Mouse (Mus musculus): ENCODE data around the gene 1810024B03Rik.
"Not testable (repeated sequence)": the region's sequence is repeated elsewhere in the genome, so short reads cannot be mapped to it uniquely, and the experiment has no call there.

Gene 1810024B03Rik

DNA sequence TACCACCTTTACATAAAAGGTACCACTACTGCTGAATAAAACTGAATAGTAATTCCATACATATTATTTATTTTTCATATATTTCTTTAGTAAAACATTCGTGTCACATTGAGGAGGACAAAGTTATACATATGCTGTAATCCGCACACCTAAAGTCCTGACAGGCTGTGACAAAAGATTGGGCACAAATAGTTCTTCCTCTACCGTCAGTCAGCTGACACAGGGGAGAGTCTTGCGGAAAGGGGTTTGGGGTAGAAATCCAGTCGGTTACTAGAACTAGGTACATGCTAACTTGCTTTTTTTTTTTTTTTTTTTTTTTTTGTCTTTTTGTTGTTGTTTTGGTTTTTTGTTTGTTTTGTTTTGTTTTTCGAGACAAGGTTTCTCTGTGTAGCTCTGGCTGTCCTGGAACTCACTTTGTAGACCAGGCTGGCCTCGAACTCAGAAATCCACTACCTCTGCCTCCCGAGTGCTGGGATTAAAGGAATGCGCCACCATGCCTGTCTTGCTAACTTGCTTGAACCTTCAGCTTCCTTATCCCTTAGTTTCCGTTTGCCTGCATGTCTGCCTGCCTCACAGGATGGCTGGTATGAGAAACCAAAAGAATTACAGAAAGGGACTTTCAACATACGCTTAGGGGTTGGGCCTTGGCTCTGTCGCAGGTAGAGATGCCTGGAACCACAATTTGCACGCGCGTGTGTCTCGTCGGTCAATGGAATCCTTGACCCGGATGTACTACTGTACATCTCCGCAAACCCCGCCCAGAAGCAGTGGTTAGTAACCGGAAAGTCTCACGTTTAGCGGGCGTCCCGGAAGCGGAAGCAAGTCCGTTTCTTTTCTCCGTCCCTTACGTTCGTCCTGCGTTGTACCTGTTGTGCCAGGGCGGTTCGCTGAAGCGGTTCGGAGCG lies at the start of gene 1810024B03Rik, which contains the start of gene Snrnp200:
Gene 1810024B03Rik (minus strand): TSS at position 734 of the 905 bp plus-strand sequence.
Gene Snrnp200 (plus strand): TSS at position 840 of the 905 bp plus-strand sequence.
- peak; percentile 99 for DNase-seq (ENCODE audit: low read depth, low spot score)

DNA sequence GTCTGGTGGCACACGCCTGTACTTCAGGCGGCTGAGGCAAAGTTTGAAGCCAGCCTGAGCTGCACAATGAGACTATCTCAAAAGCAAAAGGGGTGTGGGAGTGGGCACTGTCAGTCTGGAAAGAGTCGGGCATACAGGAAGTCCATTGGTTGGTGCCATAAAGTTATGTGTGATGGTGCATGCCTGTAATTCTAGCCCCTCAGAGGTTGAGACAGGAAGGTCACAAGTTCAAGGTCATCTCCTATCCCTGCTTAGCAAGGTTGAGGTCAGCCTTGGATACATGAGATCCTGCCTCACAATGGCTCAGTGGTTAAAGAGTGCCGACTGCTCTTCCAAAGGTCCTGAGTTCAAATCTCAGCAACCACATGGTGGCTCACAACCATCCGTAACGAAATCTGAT lies 47.2 kb upstream of the 1810024B03Rik start:
- DNase-seq (ENCODE audit: low read depth, low spot score), result peak; percentile 46

DNA sequence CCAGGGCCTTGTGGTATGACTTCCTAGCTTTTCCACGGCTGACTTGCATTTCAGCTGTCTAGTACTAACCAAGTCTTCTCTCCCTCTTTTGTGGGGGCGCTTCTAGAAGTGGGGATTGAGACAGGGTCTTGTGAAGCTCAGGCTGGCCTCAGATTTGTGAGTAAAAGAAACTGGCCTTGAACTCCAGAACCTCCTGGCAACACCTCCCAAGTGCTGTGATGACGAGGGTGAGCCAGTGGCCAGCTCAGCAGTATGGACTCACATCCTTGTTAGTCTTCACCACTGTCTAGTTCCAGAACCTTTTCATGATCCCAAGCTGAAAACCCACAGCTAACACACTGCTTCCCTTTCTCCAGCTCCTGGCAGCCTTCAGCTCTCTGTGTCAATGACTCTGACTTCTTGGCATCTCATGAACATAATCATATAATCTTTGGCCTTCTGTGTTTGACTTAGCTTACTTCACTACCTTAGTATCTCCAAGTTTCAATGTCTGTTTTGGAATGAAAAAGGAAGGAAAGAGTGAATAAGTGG lies 46.6 kb upstream of the 1810024B03Rik start:
- DNase-seq (ENCODE audit: low read depth, low spot score), result no peak

DNA sequence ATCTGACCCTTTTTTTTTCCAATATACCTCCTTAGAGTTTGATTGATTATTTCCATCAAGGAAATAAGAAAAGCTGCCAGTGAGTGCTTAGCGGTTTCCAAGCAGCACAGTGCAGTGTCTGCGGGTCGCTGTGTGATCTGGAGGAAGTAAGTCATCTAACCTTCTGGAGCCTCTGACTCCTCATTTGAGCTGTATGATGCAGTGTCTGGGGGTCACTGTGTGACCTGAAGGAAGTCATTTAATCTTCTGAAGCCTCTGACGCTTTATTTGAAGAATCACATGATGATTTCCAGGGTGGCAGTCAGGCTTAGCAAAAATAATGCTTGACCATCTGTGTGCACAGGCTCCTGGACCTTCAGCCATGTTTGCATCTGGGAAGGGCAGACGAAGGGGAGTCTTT lies 44.7 kb upstream of the 1810024B03Rik start:
- no peak for DNase-seq (ENCODE audit: low read depth, low spot score)

DNA sequence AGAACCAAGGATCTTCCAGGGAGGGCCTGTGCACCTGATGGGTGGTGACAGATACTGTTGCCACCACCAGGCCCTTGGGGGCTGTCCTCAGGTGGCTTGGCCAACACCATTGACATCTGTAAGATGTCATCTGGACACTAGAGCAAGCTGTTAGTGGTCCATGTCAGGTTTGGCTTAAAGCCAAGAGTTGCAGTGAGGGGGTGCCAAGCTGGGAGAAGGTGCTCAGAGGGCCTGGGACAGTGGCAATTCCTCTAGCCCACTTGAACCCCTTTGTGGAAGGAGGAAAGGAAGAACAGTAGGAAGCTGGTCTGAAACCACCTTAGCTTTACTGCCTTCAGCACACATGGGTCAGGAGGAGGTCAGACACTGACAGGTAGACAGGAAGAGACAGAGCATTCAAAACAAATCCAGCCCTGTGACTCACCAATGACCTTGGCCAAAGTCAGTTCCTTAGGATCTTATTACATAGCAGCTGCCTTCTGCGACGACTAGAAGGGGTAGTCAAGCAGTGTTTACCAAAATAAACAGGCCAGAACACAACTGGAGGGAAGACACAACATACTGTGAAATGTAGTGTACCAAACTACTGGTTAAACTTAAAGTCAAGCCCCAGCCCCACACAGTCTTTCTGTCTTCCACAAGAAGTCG lies 43.9 kb upstream of the 1810024B03Rik start:
- DNase-seq (ENCODE audit: low read depth, low spot score), result peak; percentile 34

DNA sequence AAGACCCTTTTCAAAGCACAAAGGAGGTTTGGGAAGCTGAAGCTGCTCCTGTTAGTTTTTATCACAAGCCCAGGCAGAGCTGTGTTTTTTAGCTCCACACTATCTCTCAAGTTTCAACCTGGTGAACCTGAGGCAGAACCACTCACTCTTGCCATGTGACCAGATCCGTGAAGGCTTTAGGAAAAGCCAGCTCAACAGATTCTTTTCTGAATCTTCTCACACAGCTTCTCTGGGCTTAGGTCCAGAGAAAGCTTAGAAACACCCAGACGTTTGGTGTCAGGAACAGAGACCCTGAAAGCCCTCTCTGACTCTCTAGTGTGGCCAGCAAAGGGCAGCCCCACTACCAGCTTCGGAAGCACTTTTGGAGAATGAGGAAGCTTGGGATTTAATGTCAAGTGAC lies 43.4 kb upstream of the 1810024B03Rik start:
- DNase-seq (ENCODE audit: low read depth, low spot score), result no peak

DNA sequence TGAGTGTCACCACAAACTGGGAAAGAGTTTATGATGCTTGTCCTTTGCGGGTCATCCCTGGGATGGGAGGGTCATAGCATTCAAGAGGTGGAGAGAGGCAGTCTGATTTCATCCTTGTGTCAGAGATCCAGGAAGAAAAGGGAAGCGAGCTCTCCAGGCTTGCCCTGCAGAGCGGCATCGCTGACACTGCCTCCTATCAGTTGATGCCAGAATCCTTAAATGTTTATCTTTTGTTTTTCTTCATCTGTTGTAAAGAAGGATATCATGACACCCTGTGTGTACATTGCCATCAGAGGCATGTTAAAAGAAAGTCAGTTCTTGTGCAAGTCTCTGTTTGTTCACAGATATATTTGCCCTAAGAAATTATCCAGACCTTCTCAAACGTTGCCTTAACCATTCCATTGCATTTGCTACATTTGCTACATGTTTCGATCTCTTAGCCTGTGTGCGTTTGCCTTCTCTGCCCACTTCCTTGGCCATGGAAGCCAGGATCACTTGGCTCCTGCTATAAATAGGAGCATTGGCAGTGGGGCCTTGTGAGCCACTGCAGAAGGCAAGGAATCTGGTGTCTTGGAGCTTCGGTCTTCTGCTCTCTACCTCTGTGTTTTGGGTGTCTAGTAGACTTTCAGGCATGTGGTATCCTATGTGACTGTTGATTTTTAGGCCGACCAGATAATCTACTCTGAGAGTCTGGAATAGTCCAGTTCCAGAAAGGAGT lies 42.4 kb upstream of the 1810024B03Rik start:
- no peak for DNase-seq (ENCODE audit: low read depth, low spot score)

DNA sequence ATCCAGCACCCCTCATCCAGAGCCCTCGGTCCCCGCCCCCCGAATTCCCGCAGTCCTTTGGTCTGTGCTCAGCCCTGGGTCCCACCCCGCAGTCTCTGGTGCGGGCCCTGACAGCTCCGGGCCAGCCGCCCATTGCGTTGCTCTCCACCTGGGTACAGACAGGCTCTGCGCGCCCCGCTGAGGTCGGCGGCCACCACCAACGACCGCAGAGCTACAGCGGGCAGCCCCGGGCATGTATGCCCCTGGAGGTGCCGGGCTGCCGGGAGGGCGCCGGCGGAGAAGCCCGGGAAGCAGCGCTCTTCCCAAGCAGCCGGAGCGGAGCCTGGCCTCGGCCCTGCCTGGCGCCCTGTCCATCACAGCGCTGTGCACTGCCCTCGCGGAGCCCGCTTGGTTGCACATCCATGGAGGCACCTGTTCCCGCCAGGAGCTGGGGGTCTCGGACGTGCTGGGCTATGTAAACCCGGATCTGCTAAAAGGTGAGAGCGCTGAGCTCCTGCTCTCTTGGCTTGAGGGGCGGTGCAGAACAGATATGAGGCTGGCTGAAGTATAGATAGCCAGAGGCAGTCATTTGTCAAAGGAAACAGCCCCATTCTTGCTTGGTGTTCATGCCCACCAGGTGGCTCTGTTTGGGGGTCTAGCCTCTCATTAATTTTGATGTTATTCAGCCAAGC lies 40.4 kb upstream of the 1810024B03Rik start:
- peak; percentile 46 for DNase-seq (ENCODE audit: low read depth, low spot score)

DNA sequence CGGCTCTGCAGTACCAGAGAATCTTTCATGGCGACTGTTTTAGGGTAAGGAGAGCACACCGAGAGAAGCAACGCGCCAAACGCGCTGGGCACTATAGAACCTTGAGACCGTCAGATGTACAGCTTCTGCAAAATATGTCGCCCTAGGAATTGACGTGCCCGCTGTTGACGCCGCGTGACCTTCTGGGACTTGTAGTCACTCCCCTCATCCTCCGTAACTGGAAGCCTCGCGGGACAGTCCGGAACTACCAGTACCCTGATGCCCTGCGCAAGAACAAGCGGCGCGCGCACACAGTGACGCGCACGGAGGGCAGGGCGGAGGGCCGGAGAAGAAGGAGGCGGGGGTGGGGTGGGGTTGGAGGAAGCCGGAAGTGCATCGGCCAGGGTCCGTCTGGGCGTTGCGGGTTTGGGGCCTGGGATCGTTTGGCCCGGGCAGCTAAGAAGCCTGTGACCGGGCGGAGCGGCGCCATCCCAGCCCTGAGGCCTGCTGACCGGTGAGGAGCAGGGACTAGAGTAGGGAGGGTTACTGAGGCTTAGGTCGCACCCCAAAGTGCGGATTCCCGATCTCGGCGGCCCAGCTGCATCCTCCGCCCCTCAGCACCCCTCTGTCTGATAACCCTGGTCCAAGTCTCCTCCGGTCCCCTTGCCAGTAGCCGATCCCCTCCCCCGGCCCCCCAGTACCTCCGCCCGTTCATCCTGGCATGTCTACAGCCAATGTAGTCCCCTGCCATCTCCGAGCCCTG lies 39.7 kb upstream of the 1810024B03Rik start, which contains the start of the genes Ciao1 and Tmem127:
Gene Ciao1 (minus strand): TSS at position 225 of the 742 bp plus-strand sequence.
Gene Tmem127 (plus strand): TSS at position 317 of the 742 bp plus-strand sequence.
- peak; percentile 100 for DNase-seq (ENCODE audit: low read depth, low spot score)

DNA sequence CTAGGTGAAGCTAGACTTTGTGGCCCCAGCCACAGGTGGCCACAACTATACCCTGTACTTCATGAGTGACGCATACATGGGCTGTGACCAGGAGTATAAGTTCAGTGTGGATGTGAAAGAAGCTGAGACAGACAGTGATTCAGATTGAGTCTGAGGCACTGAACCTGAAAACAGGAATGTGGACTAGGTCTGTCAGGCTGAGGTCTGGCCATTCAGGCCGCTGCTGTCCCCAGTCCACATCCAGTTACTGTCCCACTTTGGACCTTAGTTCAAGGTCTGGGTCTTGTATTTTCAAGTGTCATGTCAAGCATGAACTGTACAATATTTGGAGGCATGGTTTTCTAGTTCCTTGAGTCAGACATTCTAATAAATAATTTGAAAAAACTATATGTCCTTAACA lies 32.0 kb upstream of the 1810024B03Rik start:
- DNase-seq (ENCODE audit: low read depth, low spot score), result no peak

DNA sequence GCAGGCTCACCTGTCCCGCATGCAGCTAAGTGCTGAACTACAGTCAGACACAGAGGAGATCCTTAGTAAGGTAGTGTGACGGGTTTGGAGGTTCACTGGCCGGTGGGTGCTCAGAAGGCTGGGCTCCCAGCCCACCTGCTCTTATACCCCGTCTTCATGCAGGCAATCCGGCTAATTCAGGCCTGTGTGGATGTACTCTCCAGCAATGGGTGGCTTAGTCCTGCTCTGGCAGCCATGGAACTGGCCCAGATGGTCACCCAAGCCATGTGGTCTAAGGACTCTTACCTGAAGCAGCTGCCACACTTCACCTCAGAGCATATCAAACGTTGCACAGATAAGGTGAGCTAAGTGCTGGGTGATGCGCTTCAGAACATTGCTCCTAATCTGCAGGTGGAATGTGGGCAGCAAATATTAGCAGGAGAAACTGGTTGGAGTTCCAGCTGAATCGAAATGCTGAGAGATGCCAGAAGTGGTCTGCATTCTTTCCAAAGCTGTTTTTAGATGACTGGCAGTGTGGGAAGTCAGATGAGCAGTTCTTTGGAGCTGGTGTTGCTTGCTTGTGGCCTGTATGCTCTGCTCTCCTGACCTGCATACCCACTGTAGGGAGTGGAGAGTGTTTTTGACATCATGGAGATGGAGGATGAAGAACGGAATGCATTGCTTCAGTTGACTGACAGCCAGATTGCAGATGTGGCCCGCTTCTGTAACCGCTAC lies 30.0 kb upstream of the 1810024B03Rik start:
- DNase-seq (ENCODE audit: low read depth, low spot score), result no peak

DNA sequence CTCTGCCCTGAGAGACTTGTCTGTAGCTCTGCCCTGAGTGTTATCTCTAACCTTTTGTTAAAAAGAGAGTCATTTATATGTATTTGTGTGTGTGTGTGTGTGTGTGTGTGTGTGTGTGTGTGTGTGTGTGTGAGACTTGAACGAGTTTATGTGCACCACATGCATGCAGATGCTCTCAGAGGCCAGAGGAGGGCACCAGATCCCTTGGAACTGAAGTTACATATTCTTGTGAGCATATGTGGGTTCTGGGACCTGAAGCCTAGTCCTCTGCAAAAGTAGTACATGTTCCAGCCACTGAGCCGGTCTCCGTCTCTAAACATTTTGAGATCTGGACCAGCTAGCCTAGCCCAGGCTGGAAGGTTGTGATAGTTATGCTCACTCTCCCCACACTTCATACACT lies 17.2 kb upstream of the 1810024B03Rik start:
- DNase-seq (ENCODE audit: low read depth, low spot score), result peak; percentile 63

DNA sequence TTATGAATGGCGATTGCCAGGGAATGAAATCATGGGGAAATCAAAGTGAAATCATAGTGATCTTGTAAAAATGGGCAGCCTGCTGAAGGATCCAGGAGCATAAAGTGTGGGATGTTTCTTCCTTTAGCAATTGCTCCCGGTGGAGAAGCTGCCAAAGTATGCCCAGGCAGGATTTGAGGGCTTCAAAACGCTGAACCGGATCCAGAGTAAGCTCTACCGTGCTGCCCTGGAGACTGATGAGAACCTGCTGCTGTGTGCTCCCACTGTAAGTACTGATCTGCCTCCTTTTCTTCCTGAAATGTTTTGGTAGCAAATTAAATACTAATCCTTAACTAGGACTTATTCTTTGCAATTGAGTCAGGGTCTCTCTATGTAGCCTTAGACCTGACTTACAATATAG lies 9.7 kb upstream of the 1810024B03Rik start:
- DNase-seq (ENCODE audit: low read depth, low spot score), result no peak

DNA sequence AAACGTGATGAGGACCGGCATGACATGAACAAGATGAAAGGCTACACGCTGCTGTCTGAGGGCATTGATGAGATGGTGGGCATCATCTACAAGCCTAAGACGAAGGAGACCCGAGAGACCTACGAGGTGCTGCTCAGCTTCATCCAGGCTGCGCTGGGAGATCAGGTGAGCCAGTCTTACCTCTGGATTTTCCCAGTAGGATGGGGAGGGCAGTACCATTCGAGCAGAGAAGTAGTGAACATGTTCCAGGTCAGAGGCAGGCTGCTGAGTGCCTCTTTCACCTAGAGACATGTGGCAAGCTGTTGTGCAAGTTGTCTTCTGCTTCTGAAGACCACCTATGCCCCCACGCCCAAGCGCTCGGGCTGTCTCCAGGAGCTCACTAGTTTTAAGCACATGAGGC lies 2.6 kb upstream of the 1810024B03Rik start:
- no peak for DNase-seq (ENCODE audit: low read depth, low spot score)

DNA sequence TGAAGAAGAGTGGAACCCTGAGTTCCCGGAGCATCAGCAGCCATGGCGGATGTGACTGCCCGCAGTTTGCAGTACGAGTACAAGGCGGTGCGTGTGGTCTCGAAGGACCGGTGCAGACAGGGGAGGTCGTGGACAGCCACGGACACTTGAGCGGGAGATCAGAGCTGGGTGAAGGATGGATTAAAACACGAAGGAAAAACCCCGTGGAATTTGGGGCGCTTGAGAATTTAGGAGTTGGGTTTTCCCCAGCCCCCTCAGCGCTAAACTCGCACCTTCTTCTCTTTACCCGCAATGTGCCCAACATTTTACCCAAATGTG lies 331 bp upstream of the 1810024B03Rik start:
- DNase-seq (ENCODE audit: low read depth, low spot score), result no peak

DNA sequence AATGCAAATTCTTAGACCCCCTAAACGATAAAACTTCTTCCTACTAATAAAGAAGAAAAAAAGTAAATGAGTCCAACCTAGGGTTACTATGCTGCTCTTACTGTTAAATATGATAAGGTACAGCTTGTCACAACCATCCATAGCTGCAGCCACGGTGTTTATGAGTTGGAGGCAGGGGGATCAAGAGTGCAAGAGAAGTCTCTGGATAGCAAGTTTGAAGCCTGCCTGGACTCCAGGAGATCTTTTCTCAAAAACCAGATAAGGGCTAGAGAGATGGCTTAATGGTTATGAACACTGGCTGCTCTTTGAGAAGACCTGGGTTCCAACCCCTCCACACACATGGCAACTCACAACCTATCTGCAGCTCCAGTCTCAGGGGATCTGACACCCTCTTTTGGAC lies 1.2 kb downstream of the 1810024B03Rik start:
- DNase-seq (ENCODE audit: low read depth, low spot score), result no peak

DNA sequence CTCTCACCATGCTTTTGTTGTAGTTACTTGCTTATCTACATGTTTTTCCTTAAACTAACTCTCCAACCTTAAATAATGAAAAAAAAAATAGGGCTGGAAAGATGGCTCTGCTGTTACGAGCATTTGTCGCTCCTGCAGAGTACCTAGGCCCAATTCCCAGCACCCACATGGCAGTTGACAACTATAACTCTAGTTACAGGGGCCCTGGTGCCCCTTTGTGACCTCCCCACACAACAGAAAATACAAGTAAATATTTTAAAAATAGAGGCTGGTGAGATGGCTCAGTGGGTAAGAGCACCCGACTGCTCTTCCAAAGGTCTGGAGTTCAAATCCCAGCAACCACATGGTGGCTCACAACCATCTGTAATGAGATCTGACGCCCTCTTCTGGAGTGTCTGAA lies 2.1 kb downstream of the 1810024B03Rik start:
- DNase-seq (ENCODE audit: low read depth, low spot score), result not testable (repeated sequence)

DNA sequence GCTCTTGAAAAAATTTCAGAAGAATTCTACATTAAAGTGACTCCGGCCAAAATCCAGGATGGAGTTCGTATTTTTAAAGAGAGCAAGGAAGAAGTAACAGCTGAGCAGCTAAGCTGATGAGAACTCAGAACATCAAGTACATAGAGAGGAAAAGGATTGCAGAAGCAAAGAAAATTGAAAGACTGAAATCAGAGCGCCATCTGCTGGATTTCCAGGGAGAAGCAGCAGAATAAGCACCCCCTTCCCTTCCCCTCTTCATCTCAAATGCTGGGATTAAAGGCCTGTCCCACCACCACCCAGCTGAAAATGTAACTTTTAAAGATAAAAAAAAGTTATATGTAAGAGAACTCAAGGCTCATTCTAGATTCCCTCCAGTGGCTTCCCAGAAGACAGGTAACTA lies 3.1 kb downstream of the 1810024B03Rik start:
- peak; percentile 72 for DNase-seq (ENCODE audit: low read depth, low spot score)

DNA sequence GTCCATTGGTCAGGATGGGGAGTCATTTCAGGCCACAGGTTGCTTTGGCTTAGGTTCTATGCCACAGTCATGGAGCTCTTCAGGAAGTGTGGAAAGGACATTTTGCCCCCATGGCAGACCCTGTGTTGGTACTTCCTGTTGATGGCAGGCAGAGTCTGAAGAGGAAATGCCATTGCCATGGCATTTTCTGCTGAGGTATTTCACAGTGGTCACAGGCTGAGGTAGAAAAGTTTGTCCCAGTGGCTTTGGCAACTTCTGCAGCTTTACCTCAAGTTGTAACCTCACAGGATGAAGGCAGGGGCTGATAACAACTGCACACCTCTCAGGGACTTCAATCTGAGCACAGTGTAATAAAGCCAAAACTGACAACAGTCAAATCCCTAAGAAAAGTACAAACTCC lies 18.5 kb downstream of the 1810024B03Rik start:
- DNase-seq (ENCODE audit: low read depth, low spot score), result no peak

All from ZHBTc4 (cell line).